Mouse (Mus musculus) left cerebral cortex, adult 2 months (tissue): ENCODE data around the gene Cstf3. TPM values are rescaled to one million over a fixed set of nuclear protein-coding genes. Genes with fewer than 3 reads are reported as not detected.

Experiments used
- DNase-seq, 2 experiments: peaks; one replicate each; pipeline ENCODE4 v3.0.0; 2021 to 2022; ENCODE audit warnings: low spot score in 2 of 2, mixed read lengths in 1 of 2; ENCODE audit errors: extremely low spot score in 1 of 2
- H3K27ac ChIP-seq: fragments of 200-600 bp; 2 replicates; pipeline ENCODE4 v1.8.1; 2022
- H3K4me3 ChIP-seq: fragments of 200-600 bp; 2 replicates; pipeline ENCODE4 v1.8.1; 2022
- CTCF ChIP-seq: fragments of 200-600 bp; IDR thresholded peaks from 2 replicates; pipeline ENCODE4 v1.8.1; 2022; ENCODE audit warnings: antibody characterized with exemption, mild to moderate bottlenecking, moderate library complexity
- intact Hi-C: fragments of 180-260 bp; cut with DNase I; formaldehyde crosslinking; loops from one replicate; pipeline ENCODE4 v1.15.1; 2025
- total RNA-seq, 2 experiments: library from RNA; stranded (reverse); gene quantifications; 2 replicates each; pipeline ENCODE4 v1.2.3; 2021

Cstf3 gene
- total RNA-seq, 2 experiments from 2014 or later, result 43.1 to 46.2 TPM

DNA sequence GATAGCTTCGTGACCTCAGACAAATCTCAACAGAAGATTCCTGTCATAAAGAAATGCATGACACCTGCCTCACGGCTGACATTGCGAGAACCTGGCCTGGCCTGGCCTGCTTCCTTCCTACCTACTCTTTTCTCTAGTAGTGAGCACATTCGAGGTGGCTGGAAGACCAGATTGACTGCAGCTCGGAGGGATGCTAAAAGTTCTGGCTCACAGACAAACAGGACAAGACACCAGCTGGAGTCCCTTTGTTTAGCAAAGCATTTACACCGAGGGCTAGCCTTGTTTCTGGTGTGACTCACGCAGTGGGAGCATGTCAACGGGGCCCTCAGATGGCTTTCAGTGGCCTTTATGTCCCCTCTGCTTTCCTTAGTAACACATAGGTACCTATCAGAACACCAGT lies 98.4 kb downstream of the Cstf3 start:
- no peak for DNase-seq
- intact Hi-C loops, result loop anchor here (5.0 to 10.0 kb wide), 2 partner anchors 54 to 546 kb away; partner anchors contain the start of gene Depdc7
- H3K4me3 ChIP-seq, result no peak overlapping the region

GRCm38 (mm10) chr2:104690720-104691119 lies 100.4 kb downstream of the Cstf3 start:
- DNase-seq, result no peak
- H3K27ac ChIP-seq, result no peak overlapping the region
- H3K4me3 ChIP-seq, result no peak overlapping the region
- no peak for TF ChIP-seq CTCF
- intact Hi-C loops, result no loop called here

More for the DNA sequence above, 98.4 kb downstream of the Cstf3 start:
- no peak overlapping the region for H3K27ac ChIP-seq
- no peak for TF ChIP-seq CTCF

GRCm38 (mm10) chr2:104692551-104692950 lies 102.2 kb downstream of the Cstf3 start:
- no peak overlapping the region for H3K27ac ChIP-seq
- no peak for DNase-seq
- intact Hi-C loops, result no loop called here
- H3K4me3 ChIP-seq, result no peak overlapping the region
- no peak for TF ChIP-seq CTCF

DNA sequence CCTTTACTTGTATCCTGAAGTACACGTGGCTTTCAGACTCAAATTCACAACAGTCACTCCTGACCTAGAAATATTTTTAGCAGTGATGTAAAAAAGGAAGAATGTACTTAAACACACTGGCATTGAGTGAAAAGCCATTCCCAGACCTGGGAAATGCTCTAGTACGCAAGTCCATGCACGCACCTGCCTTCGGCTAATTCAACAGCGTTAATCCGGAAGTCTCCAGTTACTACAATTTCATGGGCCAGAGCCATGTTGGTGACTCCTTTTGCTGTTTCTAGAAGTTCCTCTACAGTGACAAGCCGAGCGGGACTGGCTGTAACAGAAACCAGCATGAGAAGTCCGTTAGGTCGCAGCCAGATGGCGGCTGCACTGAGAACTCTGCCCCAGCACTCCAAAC lies 109.3 kb downstream of the Cstf3 start:
- intact Hi-C loops, result no loop called here
- DNase-seq, result no peak
- TF ChIP-seq CTCF, result no peak
- Histone ChIP-seq H3K27ac (no peak overlapping the region), H3K4me3 (no peak overlapping the region)

- intact Hi-C loops, result no loop called here
- Histone ChIP-seq H3K27ac (no peak overlapping the region), H3K4me3 (no peak overlapping the region)
- no peak for DNase-seq
- TF ChIP-seq CTCF, result no peak
These were observed 112.8 kb downstream of the Cstf3 start for GRCm38 (mm10) chr2:104703158-104703557.

DNA sequence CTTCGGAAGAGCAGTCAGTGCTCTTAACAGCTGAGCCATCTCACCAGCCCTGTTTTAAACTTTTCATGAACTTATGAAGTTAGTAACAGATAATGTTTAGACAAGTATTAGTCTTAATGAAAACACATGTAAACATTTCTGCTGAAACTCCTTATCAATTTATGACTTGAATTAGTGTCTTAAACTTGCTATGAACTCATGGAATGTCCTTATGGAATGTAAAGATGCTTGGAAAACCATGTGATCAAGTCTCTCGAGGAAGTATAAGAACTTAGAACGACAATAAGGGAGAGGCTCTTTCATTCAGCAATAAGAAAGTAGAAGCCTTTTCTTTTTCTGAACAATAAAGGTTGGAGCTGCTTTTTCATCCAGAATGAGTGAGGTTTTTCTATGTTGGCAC lies 114.0 kb downstream of the Cstf3 start:
- Histone ChIP-seq H3K27ac (no peak overlapping the region), H3K4me3 (no peak overlapping the region)
- intact Hi-C loops, result no loop called here
- no peak for DNase-seq
- TF ChIP-seq CTCF, result no peak

DNA sequence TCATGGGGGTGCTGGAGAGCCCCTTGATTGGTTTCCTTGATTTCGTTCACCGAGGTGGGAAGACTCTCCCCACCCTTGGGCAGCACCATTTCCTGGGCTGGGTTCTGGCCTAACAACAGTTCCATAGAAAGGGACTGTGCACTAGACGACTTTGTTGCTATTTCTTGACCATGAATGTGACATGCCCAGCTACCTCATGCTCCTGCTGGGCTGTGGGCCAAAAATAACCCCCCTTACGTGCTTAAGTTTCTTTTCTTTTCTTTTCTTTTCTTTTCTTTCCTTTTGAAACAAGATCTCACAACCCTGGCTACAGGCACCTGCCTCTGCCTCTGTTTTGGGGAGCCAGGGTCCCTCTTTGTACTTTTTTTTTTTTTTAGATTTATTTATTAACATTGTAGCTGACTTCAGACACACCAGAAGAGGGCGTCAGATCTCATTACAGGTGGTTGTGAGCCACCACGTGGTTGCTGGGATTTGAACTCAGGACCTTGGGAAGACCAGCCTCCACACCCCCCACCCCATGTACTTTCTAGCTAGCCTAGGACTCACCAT lies 119.5 kb downstream of the Cstf3 start:
- TF ChIP-seq CTCF, result no peak
- intact Hi-C loops, result no loop called here
- H3K27ac ChIP-seq, result no peak overlapping the region

GRCm38 (mm10) chr2:104710670-104711370 lies 120.5 kb downstream of the Cstf3 start:
- DNase-seq, result no peak
- TF ChIP-seq CTCF, result no peak

More for the DNA sequence above, 119.5 kb downstream of the Cstf3 start:
- no peak overlapping the region for H3K4me3 ChIP-seq
- DNase-seq, result no peak

GRCm38 (mm10) chr2:104711585-104712485 lies 121.5 kb downstream of the Cstf3 start, which contains the start of gene Tcp11l1:
Gene Tcp11l1, minus strand, starts transcription at chr2:104712169.
- peak; percentile 64 to 69 for DNase-seq
- Histone ChIP-seq H3K4me3 (peak within 1 kb of the TSS; percentile 85), H3K27ac (peak within 1 kb of the TSS; percentile 93)
- TF ChIP-seq CTCF, result no peak
- intact Hi-C loops, result loop anchor here (2.0 kb wide), 1 partner anchor 31 kb away; the partner anchor contains the start of gene Depdc7

More at GRCm38 (mm10) chr2:104710670-104711370, 120.5 kb downstream of the Cstf3 start:
- intact Hi-C loops, result no loop called here
- no peak overlapping the region; the same call in 1 of the 2 replicates for H3K27ac ChIP-seq
- peak overlapping the region; percentile 85 for H3K4me3 ChIP-seq

- TF ChIP-seq CTCF, result no peak
- intact Hi-C loops, result loop anchor here (2.0 kb wide), 1 partner anchor 30 kb away; the partner anchor contains the start of gene Depdc7
- Histone ChIP-seq H3K27ac (peak overlapping the region; percentile 93), H3K4me3 (peak overlapping the region; percentile 85)
- DNase-seq, result no peak
These were observed 122.1 kb downstream of the Cstf3 start for GRCm38 (mm10) chr2:104712486-104712809.

DNA sequence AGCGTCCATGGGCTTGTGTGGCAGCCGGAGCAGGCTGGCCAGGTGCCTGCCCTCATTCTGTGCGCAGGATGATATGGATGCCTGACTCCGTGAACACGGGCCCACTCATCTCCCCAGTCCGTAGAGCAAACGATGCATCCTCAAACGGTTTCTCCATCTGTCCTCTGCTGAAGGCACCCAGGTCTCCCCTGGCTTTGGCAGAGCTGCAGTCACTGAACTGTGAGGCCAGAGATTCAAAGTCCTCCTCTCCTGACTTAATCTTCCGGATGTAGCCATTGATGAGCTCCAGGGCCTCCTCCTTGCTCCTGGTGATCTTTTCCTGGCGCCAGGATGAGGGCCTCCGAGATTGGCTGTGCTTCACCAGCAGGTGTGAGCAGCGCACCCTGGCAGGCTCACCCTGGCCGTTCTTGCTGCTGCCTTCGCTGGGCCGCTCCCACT lies 124.0 kb downstream of the Cstf3 start:
- H3K27ac ChIP-seq, result no peak overlapping the region
- intact Hi-C loops, result no loop called here
- H3K4me3 ChIP-seq, result no peak overlapping the region
- DNase-seq, result no peak
- no peak for TF ChIP-seq CTCF

Other genes starting within 250 kb of the Cstf3 start
- 100 to 1,000 TPM; 121 to 123 TPM for gene D430041D05Rik, start 179.5 kb upstream of the Cstf3 start, total RNA-seq
- 100 to 1,000 TPM in 1 of 2 experiments, 10 to 100 TPM in 1; 95.6 to 101 TPM for gene Hipk3, start 96.1 kb upstream of the Cstf3 start, total RNA-seq
- gene Tcp11l1, start 121.6 kb downstream of the Cstf3 start, total RNA-seq, result 10 to 100 TPM; 41.5 to 42.6 TPM
- gene Pin1rt1, start 125.9 kb downstream of the Cstf3 start, total RNA-seq, result not detected
- gene Depdc7, start 152.4 kb downstream of the Cstf3 start, total RNA-seq, result 1 to 10 TPM in 1 of 2 experiments, under 1 TPM in 1; 0.63 to 1.4 TPM
- gene Qser1, start 226.2 kb downstream of the Cstf3 start, total RNA-seq, result 10 to 100 TPM; 10.2 to 10.8 TPM